Mouse (Mus musculus): ENCODE data around the gene Adk.

Adk gene

DNA sequence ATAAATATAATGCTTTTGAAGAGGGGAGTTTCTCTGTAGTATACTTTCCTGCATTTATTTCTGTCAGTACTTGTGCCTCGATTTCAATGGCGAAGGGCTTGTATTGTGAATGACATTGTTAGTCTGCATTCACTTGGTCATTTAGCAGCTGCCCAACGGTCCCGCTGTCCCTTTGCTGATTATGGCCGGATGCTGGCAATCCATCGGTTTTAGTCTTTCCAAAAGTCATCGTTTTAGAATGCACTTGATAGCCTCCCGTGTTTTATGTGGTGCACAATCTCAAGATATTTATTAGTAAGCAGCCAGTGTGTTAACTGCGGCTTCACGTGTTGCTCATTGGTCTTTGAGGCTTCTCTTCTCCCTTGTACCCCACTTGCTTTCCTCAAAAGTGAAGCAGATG is 113.3 kb downstream of the Adk start:
- no peak for DNase-seq (ENCODE audit: low spot score in 2 of 2)

DNA sequence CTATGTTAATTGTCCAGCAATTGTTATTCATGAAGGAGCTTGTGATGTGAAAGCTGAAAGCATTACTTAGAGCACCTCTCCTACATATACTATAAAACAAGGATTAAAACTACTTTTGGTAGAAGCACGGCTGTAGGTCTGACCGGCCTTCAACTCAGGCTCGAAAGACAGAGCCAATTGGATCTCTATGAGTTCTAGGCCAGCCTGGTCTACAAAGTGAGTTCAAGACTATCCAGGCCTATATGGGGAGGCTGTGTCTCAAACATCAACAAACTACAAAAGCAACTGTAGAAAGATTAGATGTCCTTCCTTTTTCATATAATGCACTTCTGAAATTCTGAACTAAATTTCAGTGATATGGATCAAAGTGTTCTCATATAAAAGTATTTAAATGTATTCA is 113.7 kb downstream of the Adk start:
- DNase-seq (ENCODE audit: low spot score in 2 of 2) = no peak

DNA sequence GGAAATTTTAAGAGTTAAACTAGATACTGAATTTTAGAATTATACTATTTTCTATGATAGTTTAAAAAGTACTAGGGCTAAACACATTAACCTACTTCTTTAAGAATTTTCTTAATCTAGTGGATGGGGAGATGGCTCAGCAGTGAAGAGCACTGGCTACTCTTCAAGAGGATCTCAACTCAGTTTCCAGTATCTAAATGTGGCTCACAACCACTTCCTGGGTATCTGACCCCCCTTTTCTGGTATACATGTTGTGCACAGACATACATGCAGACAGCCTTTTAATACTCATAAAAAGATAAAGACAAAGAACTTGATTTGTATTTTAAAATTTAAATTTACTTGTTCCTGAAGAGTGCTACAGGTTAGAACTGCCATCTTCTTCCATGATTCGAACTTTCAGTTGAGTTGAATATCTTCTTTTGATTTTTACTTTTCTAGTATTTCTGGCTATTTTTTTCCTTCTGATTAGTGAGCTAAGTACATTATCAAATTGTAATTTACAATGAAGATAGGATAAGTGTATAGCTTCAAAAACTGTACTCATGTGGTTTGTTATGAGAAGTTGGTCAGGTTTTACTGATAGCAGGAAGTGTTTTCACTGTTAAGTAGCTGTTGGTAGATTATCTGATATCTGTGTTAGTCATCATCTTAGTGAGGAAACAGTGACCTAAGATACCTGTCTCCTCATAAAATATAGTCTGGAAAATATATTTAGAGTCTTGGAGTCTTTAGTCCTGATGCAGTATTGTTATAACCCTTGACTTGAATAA is 121.8 kb downstream of the Adk start:
- DNase-seq (ENCODE audit: low spot score in 2 of 2) = no peak

DNA sequence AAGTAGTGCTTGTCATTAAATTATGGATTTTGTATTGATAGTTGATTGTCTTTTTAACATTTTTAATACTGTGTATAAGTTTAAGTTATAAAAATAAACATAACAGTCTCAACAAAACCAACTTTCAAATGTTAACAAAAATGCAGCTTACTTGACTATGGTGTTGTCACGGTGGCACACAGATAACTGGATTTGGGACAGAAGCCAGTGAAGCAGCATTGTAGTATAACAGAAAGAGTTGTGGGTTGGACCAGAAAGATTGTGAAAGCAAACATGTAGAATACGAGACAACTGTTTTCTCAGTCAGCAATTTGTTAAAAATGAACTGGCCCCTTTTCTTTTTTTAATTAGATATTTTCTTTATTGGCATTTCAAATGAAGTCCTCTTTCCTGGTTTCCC is 122.4 kb downstream of the Adk start:
- no peak for DNase-seq (ENCODE audit: low spot score in 2 of 2)

DNA sequence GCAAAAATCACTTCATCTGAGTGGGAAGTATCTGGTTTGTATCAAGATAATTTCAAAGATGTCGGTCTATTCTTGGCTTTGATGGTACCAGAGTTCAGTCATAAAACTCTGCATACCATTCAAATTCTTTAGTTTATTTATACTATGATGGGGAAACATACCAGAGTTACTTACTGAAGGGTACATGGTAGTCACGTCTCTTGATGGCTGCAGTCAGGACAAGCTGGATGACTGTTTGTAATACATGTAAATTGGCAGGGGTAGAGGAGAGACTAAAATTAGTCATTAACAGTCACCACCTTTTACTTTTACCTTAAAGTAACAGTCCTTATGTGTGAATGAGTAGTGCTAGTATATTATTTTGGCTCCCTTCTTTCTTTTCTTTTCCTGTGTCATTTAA is 125.4 kb downstream of the Adk start:
- no peak for DNase-seq (ENCODE audit: low spot score in 2 of 2)

DNA sequence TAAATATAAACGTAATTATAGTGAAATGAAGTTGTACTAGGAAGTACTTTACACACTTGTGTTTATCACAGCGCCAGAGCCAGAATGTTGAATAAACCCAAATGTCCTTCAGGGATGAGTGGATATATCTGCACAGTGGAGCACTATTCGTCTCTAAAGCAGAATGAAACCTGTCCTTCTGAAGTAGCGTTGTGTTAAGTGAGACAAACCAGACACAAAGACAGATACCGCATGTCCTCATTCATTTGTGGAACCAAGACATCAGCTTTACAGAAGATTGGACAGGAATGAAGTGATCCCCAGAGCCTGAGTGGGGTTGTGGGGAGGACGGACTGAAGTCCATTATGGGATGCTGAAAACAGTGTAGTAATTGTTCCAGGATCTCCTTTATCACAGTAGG is 126.0 kb downstream of the Adk start:
- no peak for DNase-seq (ENCODE audit: low spot score in 2 of 2)

DNA sequence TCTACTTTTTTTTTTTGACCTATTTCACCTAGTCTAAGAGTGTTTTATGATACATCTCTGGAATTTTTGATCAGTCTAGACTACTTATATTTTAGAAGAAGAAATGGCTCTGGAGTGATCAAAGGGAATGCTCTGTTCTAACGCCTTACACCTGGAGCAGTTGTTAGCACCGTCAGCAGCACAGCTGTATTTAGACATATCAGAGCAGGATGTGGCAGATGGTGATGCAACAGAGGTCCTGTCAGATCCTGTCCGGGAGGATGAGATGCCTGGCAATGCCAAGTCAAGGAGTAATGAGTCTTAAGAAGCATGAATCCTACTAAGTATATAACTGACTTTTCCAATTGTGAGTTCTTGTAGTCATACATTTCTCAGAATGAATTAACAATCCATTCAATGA is 128.7 kb downstream of the Adk start:
- DNase-seq (ENCODE audit: low spot score in 2 of 2) = no peak

DNA sequence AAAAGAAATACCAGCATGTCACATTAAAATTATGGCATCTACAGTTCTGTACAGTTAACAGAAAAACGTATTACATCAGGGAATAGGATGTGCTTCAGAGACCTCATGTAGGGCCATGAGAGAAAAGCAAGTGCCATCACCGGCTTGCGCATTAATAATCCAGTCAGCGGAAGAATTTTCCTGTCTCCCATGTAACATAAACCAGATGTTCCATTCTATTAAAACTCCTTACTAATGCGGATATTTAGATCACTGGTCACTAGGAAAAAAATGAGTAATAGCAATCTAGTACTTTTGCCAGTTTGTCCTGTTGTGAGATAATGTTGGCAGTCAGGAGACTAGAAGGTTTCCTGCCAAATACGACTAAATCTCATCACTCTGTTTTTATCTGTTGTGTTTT is 139.6 kb downstream of the Adk start:
- no peak for DNase-seq (ENCODE audit: low spot score in 2 of 2)

DNA sequence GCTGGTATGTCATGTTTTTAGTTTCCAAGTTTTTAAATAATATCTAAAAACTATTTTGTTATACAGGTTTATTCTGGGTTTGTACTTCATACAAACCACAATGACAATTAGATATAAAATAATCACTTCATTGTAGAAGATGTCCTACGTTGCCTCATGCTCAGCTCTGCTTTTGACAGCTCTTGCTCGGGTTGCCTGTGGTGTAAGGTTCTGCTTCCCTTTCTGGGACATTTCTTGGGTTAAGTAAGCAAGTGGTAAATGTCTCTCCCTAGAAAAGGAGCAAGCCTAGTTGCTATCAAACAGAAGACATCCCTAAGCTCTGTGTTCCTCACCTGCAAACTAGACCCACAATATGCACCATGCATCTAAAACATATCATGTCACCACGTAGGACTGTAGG is 140.4 kb downstream of the Adk start:
- DNase-seq (ENCODE audit: low spot score in 2 of 2) = no peak

DNA sequence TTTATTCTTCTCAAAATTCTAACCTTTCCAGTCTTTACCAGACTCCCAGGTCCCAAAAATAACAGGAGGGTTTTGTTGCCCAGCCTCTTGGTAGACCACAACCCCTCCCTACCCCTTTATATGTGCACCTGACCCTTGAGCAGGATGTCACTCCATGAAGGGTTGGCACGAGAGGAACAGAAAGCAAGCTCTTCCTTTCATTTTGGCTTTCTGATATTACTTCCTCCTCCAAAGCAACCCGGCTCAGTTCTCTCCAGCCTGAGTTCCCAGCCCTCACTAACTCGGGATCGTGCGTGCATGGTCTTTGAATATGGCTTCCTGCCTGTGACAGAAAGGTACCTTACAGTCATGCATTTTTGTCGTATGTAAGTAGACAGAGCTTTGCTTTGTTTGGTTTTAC is 142.0 kb downstream of the Adk start:
- DNase-seq (ENCODE audit: low spot score in 2 of 2) = no peak

DNA sequence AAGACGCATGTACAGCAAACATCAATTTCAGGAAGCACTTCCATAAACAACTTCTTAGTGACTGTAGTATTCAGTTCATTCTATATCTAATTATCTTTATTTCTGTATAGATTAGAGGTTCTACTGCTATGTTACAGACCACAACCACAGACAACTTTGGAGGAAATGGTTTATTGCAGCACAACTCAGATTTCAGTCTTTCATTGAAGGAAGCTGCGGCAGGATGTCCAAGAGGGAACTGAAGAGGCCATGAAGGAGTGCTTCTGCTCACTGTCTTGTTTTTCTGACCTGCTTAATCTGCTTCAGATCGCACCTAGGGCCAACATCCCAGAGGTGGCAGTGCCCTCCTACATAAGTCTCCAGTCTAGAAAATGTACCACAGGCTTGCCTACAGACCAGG is 148.5 kb downstream of the Adk start:
- no peak for DNase-seq (ENCODE audit: low spot score in 2 of 2)

DNA sequence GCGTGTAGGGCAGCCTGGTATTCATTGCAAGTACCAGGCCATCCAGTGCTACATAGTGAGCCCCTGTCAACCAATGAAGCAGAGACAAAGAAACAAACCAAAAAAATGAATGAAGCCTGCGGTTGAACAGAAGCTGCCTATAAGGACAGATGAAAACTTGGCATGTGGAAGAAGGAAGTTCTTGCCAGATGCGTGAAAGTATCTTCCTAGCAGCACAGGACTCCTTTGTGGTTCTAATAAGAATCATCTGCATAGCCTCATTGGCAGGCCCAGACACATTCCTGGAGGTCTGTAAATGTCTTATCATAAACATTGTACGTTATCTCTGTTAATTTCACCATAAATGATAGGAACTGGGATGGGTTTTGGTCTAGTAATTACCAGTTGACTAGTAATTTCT is 154.1 kb downstream of the Adk start:
- no peak for DNase-seq (ENCODE audit: low spot score in 2 of 2)

DNA sequence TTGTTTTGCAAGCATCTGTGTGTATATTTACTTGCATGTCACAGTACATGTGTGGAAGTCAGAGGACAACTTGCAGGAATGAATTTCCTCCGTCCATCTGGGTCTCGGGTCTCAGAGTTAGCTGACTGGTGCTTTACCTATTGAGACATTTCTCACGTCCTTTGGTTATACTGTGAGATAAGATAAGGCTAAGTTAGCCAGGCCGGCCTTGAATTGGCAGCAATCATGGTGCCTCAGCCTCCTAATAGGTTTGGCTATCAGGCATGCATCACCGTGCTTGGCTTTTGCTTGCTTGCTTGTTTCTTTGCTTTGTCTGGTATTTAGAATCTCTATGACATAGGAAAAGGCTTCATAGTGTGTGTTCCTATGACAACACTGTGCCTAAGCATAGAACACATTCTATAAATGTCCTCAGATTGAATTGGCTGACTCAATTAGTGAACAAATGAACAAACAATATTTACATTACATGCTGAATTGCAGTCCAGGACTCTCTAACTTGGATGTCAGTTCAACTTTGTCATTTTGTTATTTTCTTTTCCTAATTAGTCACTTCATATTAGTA is 169.3 kb downstream of the Adk start:
- DNase-seq (ENCODE audit: low spot score in 2 of 2) = no peak

DNA sequence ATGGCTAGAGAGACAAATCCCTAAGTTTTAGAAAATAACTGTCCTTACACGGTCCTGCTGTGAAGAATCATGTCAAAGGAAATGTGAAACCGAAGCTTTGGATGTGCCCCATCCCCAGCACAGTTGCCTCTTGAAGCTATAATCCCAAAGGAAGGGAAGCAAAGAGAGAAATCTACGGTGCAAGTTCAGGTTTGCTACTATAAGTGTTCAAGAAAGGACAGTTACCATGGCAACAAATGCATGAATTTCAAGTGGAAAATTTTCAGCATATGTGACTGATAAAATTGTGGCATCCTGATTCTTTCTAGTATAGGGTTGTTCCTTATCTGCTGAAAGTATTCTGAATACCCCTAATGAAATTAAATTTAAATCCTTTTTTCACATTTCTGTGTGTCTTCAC is 169.8 kb downstream of the Adk start:
- peak in 1 of 2 experiments; percentile 5 for DNase-seq (ENCODE audit: low spot score in 2 of 2)

DNA sequence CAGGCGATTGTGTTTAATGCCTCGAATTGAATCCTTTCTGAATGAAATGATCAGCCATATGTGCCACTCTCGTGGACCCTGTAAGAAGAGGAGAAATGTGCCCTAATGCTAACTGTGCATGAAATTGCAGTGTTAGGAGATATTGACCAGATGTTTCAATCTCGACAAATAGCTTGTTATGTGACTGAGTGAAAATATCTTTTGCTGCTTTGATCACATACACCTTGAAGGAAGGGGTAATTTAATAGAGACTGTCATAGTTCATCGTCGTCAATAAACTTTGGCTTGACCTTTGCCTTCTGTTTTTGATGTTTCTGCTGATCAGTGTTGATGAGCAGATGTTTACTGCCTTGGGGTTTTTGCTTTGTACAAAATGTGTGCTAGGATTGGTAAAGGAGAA is 171.1 kb downstream of the Adk start:
- DNase-seq (ENCODE audit: low spot score in 2 of 2) = no peak

DNA sequence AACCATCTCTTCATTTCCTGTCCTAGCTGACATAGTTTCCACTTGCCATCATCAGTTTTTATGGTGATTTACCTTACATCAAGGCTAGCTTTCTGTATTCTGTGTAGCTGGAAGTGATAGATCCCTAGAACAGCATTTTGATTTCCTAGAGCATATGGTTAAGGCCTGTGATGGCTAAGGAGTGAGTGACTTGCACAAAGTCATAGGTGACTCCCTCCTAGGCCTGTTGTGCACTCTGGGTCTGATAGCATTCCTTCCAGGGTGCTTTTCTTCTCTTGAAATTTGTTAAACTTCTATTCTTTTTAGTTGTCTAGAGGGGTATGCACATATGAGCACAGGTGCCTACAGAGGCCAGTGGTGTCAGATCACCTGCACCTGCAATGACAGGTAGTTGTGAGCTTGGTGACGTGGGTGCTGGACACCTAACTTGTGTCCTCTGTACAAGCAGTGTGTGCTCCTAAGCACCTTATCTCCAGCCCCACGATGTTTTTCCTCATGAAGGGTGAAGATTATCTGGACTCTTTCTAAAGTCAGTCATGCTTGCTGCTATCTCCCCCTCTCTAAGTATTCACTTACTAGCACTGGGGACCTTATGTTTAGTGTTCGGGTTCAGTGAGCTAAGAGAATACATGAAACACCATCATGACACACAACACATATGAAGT is 171.7 kb downstream of the Adk start:
- DNase-seq (ENCODE audit: low spot score in 2 of 2) = no peak

DNA sequence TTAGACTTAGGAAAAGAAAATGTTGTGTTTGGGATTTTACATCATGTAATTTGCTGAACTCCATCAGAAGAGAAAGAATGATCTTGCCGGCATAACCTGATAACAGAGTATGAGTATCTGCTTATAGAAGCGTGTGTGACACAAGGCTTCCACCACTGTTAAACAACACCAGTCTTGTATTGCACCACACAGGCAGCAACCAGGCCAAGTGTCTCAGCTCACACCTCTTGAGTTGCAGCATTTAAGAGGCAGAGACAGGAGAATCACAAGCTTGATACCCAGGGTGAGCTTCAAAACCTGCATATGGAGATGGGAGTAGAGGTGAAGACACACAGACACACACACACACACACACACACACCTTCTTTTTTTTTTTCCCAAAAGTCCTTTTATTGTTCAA is 184.7 kb downstream of the Adk start:
- no peak for DNase-seq (ENCODE audit: low spot score in 2 of 2)

DNA sequence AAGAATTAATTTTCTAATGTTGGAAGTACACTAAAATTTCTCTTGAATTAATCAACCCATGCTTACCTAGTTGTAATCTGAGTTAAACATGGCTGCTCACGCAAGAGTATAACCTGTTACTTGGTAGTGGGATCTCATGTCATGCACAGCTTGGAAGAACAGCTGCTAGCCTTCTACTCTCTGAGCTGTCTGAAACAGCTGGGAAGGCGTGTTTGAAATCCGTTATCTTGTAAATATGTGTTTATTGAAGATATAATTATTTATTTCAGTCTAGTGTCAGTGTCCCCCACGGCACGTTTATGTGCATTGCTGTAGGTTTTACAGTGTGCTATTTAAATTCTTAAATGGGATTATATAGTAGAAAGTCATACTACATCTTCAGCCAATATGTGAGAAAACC is 188.7 kb downstream of the Adk start:
- no peak for DNase-seq (ENCODE audit: low spot score in 2 of 2)

DNA sequence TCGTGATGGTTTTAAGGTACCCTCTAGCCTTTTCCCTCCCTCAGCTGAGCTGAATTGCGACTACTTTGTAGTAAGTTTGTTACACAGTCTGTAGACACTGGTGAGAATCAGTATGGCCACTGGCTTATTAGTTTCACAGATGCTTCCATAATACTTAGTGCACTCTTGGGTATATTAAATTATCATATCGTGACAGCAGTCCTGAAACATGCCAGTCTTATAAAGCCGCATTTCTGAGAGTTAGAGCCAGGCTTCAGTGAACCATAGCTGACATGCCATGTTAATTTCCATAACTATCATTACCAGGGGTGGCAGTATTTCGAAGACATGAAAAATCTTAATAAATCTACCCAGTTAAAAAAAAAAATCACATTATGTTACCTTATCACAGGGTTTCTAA is 199.0 kb downstream of the Adk start:
- no peak for DNase-seq (ENCODE audit: low spot score in 2 of 2)

DNA sequence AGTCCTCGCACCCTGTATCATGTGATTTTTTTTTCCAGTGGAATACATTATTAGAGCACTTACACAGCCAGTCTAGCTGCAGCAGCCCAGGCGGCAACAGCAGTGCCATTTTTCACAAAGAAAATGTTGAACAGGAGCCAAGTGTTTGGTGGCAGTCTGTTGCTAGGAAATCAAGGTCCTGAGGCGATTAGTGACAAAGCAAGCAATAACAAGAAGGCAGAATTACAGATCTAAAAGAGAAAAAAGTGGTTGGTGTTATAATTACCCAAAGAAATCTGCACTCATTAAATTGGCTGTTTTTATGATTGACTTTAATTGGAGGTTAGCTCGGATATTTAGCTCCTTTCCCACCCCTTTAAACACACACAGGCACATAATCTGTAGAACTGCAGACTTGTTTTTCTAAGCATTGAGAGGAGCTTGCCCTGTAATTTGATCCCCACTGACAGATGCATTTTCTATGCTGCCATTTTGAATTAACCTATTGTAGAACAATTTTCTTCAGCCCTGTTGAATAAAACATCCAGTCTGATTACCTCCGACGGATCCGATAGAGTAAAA is 200.0 kb downstream of the Adk start:
- DNase-seq (ENCODE audit: low spot score in 2 of 2) = peak; percentile 38 to 39

DNA sequence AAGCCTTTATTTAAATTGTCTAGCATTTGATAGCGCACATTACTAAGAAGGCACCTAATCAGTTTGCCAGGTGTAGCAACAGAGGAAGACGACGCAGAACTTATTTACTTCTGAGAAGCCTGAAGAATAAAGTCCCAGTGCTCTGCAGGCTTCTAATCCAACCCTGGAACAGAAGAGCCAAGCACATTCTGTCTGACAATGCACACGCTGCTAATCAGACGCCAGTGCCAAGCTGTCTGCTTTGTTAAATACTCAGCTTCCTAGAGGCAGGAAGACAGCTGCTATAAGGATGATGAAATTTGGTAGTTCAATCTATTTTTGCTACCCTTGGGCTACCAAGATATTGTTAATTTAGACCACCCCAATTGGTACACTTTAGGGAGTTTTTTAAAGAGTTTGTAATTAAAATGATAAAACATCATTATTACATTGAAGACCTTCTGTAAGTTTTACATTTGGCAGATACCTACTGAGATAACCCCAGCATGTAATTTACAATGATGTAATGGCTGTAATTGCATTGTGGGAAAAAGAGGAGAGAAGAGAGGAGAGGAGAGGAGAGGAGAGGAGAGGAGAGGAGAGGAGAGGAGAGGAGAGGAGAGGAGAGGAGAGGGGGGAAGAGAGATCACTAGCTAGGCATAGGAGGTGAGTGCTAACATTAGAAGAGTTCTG is 201.1 kb downstream of the Adk start:
- DNase-seq (ENCODE audit: low spot score in 2 of 2) = no peak

DNA sequence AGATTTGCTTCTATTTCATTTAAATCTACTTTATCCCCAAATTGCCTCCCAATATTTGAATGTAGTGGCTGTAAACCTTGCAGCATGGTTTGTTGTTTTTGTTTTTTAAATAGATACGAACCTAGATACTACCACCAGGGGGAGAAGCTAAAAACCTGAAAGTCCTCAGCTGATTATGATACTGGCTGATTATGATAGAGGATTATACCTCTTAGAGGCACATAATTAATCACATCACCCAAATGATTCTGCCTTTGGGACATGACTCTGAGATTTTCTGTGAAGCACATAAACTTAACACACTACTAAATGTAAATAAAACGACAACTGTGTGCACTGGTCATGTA is 201.6 kb downstream of the Adk start:
- DNase-seq (ENCODE audit: low spot score in 2 of 2) = no peak

DNA sequence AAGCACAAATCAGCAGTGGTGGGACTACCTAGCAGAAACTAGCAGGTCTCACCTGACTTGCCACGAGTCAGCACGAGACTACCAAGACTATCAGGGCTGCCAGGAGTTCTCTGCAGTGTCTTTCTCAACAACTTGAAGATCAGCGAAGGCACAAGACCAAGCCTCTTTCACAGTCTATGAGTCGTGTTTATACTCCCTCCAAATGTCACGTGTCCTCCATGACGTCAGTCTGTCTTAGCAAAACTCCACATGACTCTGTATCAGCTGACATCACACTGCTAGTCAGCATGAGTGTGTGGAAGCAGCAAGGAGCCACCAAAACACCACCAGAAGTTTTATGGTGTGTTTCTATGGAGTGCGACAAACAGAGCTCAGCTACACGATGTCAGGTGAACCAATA is 215.9 kb downstream of the Adk start:
- DNase-seq (ENCODE audit: low spot score in 2 of 2) = no peak
